Mouse (Mus musculus): ENCODE results near the gene Gm3182.
"Not testable (repeated sequence)": the region's sequence is repeated elsewhere in the genome, so short reads cannot be mapped to it uniquely, and the experiment has no call there.

Gene Gm3182

GRCm38 (mm10) chr14:4481445-4481844 lies at the start of gene Gm3182:
Gene Gm3182 (plus strand): TSS chr14:4481745.
- DNase-seq (ENCODE audit: low spot score in 2 of 2): not testable (repeated sequence)

- DNase-seq (ENCODE audit: low spot score in 2 of 2): not testable (repeated sequence)
These were observed 17.9 kb downstream of the Gm3182 start for GRCm38 (mm10) chr14:4499425-4499824.

Data from frontal cortex, postnatal 36 days (tissue).